Mouse (Mus musculus) liver, adult 2 months (tissue): Measurements from ENCODE around the gene Nde1. TPM values are rescaled to one million over a fixed set of nuclear protein-coding genes. Genes with fewer than 3 reads are reported as not detected.

Experiments
- DNase-seq: peaks from one replicate; pipeline ENCODE4 v3.0.0-alpha.2; 2011; ENCODE audit warnings: low read depth, low spot score; ENCODE audit errors: extremely low read depth
- H3K27ac ChIP-seq: fragments of 200-500 bp; replicated peaks from 2 replicates; pipeline ENCODE4 v1.5.1; 2012; ENCODE audit warnings: low read depth, mild to moderate bottlenecking, control low read depth, inconsistent platforms, low read length; ENCODE audit not compliant: insufficient read depth
- H3K27me3 ChIP-seq: fragments of 200-500 bp; 2 replicates; pipeline ENCODE4 v1.6.1; 2012; ENCODE audit warnings: mild to moderate bottlenecking, moderate library complexity, low read length, inconsistent platforms; ENCODE audit not compliant: control insufficient read depth, insufficient read depth
- H3K36me3 ChIP-seq: fragments of 200-500 bp; 2 replicates; pipeline ENCODE4 v1.6.1; 2012; ENCODE audit warnings: low read length, inconsistent platforms; ENCODE audit not compliant: control insufficient read depth, insufficient read depth
- H3K4me1 ChIP-seq: fragments of 200-500 bp; 2 replicates; pipeline ENCODE4 v1.6.1; 2011; ENCODE audit warnings: low read length; ENCODE audit not compliant: control insufficient read depth, insufficient read depth
- H3K4me3 ChIP-seq: fragments of 200-500 bp; 2 replicates; pipeline ENCODE4 v1.5.1; 2011; ENCODE audit warnings: low read depth, mild to moderate bottlenecking, control low read depth, low read length, moderate library complexity; ENCODE audit not compliant: insufficient read depth
- H3K79me2 ChIP-seq: fragments of 200-500 bp; 2 replicates; pipeline ENCODE4 v1.6.1; 2012; ENCODE audit warnings: inconsistent platforms, mild to moderate bottlenecking, low read length, moderate library complexity; ENCODE audit not compliant: control insufficient read depth, insufficient read depth
- H3K9ac ChIP-seq: fragments of 200-500 bp; 2 replicates; pipeline ENCODE4 v1.6.1; 2012; ENCODE audit warnings: low read depth, mild to moderate bottlenecking, control low read depth, inconsistent platforms, low read length
- CTCF ChIP-seq: fragments of 200-500 bp; IDR thresholded peaks from 2 replicates; pipeline ENCODE4 v1.5.1; 2011; ENCODE audit warnings: low read depth, low read length, control low read depth
- POLR2A ChIP-seq: fragments of 200-500 bp; IDR thresholded peaks from 2 replicates; pipeline ENCODE4 v1.6.1; 2011; ENCODE audit warnings: low read length, control low read depth; ENCODE audit not compliant: insufficient read depth; ENCODE audit errors: extremely low read depth
- WGBS: fragments of 180-500 bp; shearing (Covaris S2); methylation state at CpG from one replicate; pipeline ENCODE4 v1.1.7; 2018; 5-methylcytosine and 5-hydroxymethylcytosine counted together
- polyA plus RNA-seq: library from polyadenylated mRNA; depleted of rRNA; stranded (reverse); fragments of >200 nt; gene quantifications from 2 replicates; pipeline ENCODE4 v1.2.3, GENCODE M21; 2012
- total RNA-seq: library from RNA; depleted of rRNA; stranded (reverse); fragments of >200 nt; gene quantifications from 2 replicates; pipeline ENCODE4 v1.2.3, GENCODE M21; 2014

The Nde1 gene
- total and polyA plus RNA-seq, 2 experiments: 9.4 to 14.4 TPM

GRCm38 (mm10) chr16:14185516-14185915, 22.4 kb downstream of the Nde1 start:
- Histone ChIP-seq H3K9ac (no peak overlapping the region), H3K36me3 (peaks cover 46% of the 10 kb centered on the region), H3K79me2 (no peaks in the 10 kb centered on the region), H3K27me3 (no peaks in the 10 kb centered on the region), H3K4me1 (no peaks in the 10 kb centered on the region), H3K27ac (no peak overlapping the region), H3K4me3 (no peak overlapping the region)
- DNase-seq: no peak
- WGBS: 96% methylated on average over 5 of the region's 5 CpGs
- TF ChIP-seq POLR2A (no peak), CTCF (no peak)

- Histone ChIP-seq H3K27ac (peak overlapping the region; percentile 86), H3K4me3 (no peak overlapping the region), H3K27me3 (no peaks in the 10 kb centered on the region), H3K36me3 (peaks cover 18% of the 10 kb centered on the region), H3K9ac (peak overlapping the region; percentile 13), H3K4me1 (peaks cover 14% of the 10 kb centered on the region), H3K79me2 (no peaks in the 10 kb centered on the region)
- peak; percentile 96 for DNase-seq
- TF ChIP-seq CTCF: no peak
- TF ChIP-seq POLR2A: no peak
- 18% methylated on average over 9 of the region's 9 CpGs for whole genome bisulfite sequencing
Observed at GRCm38 (mm10) chr16:14194164-14194950, 31.3 kb downstream of the Nde1 start.

- peak; percentile 74 for DNase-seq
- Histone ChIP-seq H3K36me3 (peaks cover 8% of the 10 kb centered on the region), H3K9ac (no peak overlapping the region), H3K4me3 (no peak overlapping the region), H3K79me2 (no peaks in the 10 kb centered on the region), H3K4me1 (peaks cover 14% of the 10 kb centered on the region), H3K27ac (peak overlapping the region; percentile 86; the same call in 1 of the 2 replicates), H3K27me3 (no peaks in the 10 kb centered on the region)
- WGBS: 11% methylated on average over 1 of the region's 1 CpGs
- TF ChIP-seq POLR2A (no peak), CTCF (peak; percentile 66)
Observed at GRCm38 (mm10) chr16:14195427-14195826, 32.4 kb downstream of the Nde1 start.

GRCm38 (mm10) chr16:14198798-14199197, 35.7 kb downstream of the Nde1 start:
- no peaks in the 10 kb centered on the region for H3K27me3 ChIP-seq
- H3K9ac ChIP-seq: no peak overlapping the region
- H3K4me3 ChIP-seq: no peak overlapping the region
- no peaks in the 10 kb centered on the region for H3K79me2 ChIP-seq
- no peak overlapping the region for H3K27ac ChIP-seq
- H3K36me3 ChIP-seq: no peaks in the 10 kb centered on the region
- peaks cover 8% of the 10 kb centered on the region for H3K4me1 ChIP-seq
- no peak for TF ChIP-seq CTCF
- no peak for TF ChIP-seq POLR2A
- WGBS: 82% methylated on average over 4 of the region's 4 CpGs
- DNase-seq: no peak

- no peak for DNase-seq
Observed at GRCm38 (mm10) chr16:14215156-14215555, 52.1 kb downstream of the Nde1 start.

More at GRCm38 (mm10) chr16:14215156-14215555, 52.1 kb downstream of the Nde1 start:
- H3K4me3 ChIP-seq: no peak overlapping the region
- WGBS: 89% methylated on average over 3 of the region's 3 CpGs
- H3K9ac ChIP-seq: no peak overlapping the region
- H3K4me1 ChIP-seq: no peaks in the 10 kb centered on the region
- TF ChIP-seq CTCF: no peak
- no peak for TF ChIP-seq POLR2A
- no peak overlapping the region for H3K27ac ChIP-seq
- H3K36me3 ChIP-seq: no peaks in the 10 kb centered on the region
- H3K79me2 ChIP-seq: no peaks in the 10 kb centered on the region
- H3K27me3 ChIP-seq: no peaks in the 10 kb centered on the region
